Mouse (Mus musculus) megakaryocyte, embryonic 14.5 days (primary cell): Measurements from ENCODE around the gene Hdgfl3. TPM values are rescaled to one million over a fixed set of nuclear protein-coding genes. Genes with fewer than 3 reads are reported as not detected.

Source experiments
- H3K27me3 ChIP-seq: replicated peaks from 2 replicates; pipeline ENCODE3; 2012; ENCODE audit warnings: inconsistent platforms
- H3K36me3 ChIP-seq: replicated peaks from 2 replicates; pipeline ENCODE3; 2012; ENCODE audit warnings: low read length, inconsistent platforms, mixed read lengths
- H3K4me1 ChIP-seq: 2 replicates; pipeline ENCODE4 v1.6.1; 2012; ENCODE audit warnings: inconsistent platforms
- H3K4me3 ChIP-seq: replicated peaks from 2 replicates; pipeline ENCODE3; 2012; ENCODE audit warnings: moderate library complexity, mild to moderate bottlenecking, inconsistent platforms
- H3K9me3 ChIP-seq: 2 replicates; pipeline ENCODE4 v1.6.1; 2012; ENCODE audit warnings: inconsistent platforms
- FLI1 ChIP-seq: IDR thresholded peaks from 2 replicates; pipeline ENCODE4 v1.6.1; 2012; ENCODE audit warnings: low read length, inconsistent platforms, mixed read lengths
- GATA1 ChIP-seq: IDR thresholded peaks from 3 replicates; pipeline ENCODE4 v1.6.1; 2012; ENCODE audit warnings: mixed read lengths, low read length, inconsistent platforms, borderline replicate concordance
- polyA plus RNA-seq: library from polyadenylated mRNA; stranded (reverse); fragments of >175 nt; gene quantifications from 2 replicates; pipeline ENCODE4 v1.2.3, GENCODE M21; 2012; ENCODE audit warnings: low replicate concordance; ENCODE audit not compliant: insufficient read depth

Gene Hdgfl3
- polyA plus RNA-seq, 1 experiment: not detected

DNA sequence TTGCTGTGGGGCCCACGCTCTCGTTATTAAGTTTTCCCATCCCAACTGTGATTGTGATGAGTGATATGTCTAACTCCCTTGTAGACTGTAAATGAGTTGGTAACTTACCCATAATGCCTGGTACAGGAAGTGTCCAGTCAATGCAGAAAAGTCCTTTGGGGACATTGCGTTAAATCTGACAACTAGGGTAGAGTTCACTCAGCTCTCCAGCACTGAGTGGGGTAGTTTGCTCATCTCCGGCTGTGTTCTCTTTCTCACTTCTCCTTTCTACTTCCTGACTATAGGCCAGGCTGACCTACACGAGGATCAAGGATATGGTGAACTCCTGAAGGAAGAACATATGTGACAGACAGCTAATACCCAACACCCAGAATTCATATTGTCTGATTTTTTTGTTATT, 85.1 kb downstream of the Hdgfl3 start:
- TF ChIP-seq GATA1 (no peak), FLI1 (no peak)
- Histone ChIP-seq H3K4me3 (no peak overlapping the region), H3K27me3 (peaks cover 10% of the 10 kb centered on the region), H3K4me1 (peaks cover 15% of the 10 kb centered on the region), H3K9me3 (peaks cover 6% of the 10 kb centered on the region; the same call in 1 of the 2 replicates), H3K36me3 (no peaks in the 10 kb centered on the region)

DNA sequence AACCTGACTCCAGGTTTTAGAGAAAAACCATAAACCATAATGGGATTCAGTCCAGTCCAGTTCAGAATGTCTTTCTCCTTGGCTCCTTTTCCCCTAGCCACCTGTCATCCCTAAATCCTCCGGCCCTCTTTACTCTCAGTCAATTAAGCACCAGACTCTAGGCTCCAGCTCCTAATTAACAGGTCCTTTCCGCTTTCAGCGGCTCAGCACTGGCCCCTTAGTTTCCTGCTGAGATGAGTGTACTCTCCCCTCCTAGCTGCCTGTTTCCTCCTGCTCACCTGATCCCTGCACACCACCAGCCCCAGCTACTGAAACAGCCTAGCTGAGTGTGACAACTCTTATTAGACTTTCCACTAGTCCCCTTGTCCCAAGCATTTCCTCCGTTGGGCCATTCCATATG, 86.5 kb downstream of the Hdgfl3 start:
- TF ChIP-seq FLI1 (no peak), GATA1 (no peak)
- Histone ChIP-seq H3K27me3 (peaks cover 10% of the 10 kb centered on the region), H3K4me1 (peaks cover 13% of the 10 kb centered on the region), H3K4me3 (no peak overlapping the region), H3K36me3 (no peaks in the 10 kb centered on the region), H3K9me3 (peaks cover 6% of the 10 kb centered on the region; the same call in 1 of the 2 replicates)

DNA sequence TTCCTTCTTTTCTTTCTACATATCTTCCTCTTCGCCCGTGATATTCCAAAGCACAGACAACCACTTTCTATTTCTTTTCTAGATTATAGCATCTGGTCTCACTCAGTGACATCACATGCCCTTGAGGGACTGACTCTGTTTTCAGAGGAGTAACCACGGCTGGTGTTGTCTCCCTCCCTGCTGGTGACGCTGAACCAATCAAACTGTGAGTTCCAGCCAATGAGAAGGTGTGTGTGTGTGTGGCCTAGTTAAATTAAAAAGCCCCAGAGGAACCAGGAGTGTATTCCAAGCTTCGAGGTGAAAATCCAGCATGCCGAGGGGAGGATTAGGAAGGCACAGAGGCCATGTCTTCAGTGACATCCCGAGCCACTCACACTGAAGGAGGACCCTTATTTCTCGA, 87.3 kb downstream of the Hdgfl3 start:
- no peak for TF ChIP-seq GATA1
- no peak for TF ChIP-seq FLI1
- Histone ChIP-seq H3K36me3 (no peaks in the 10 kb centered on the region), H3K27me3 (peaks cover 10% of the 10 kb centered on the region), H3K4me1 (peaks cover 13% of the 10 kb centered on the region), H3K4me3 (no peak overlapping the region), H3K9me3 (peaks cover 6% of the 10 kb centered on the region; the same call in 1 of the 2 replicates)

DNA sequence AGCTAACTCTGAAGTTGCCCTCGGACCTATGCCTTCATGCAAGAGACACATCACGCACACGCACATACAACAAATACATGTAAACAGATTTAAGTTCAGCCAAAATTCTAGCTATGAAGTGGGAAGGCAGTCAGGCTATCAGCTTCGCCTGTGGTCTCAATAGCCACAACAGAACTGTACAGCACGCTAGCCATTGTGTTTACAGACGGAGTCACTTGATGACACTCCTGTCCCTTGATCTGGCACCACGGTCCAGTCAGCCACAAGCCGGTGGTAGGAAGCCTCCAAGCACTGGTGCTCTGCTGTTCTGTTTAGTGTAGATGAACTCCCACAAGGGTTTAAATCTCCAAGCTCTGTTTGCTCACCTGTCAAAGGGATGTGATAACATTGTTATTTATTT, 88.3 kb downstream of the Hdgfl3 start:
- peaks cover 21% of the 10 kb centered on the region for H3K4me1 ChIP-seq
- no peak for TF ChIP-seq GATA1
- TF ChIP-seq FLI1: no peak
- peaks cover 17% of the 10 kb centered on the region for H3K27me3 ChIP-seq
- no peaks in the 10 kb centered on the region for H3K36me3 ChIP-seq
- H3K9me3 ChIP-seq: peaks cover 6% of the 10 kb centered on the region; the same call in 1 of the 2 replicates
- no peak overlapping the region for H3K4me3 ChIP-seq

DNA sequence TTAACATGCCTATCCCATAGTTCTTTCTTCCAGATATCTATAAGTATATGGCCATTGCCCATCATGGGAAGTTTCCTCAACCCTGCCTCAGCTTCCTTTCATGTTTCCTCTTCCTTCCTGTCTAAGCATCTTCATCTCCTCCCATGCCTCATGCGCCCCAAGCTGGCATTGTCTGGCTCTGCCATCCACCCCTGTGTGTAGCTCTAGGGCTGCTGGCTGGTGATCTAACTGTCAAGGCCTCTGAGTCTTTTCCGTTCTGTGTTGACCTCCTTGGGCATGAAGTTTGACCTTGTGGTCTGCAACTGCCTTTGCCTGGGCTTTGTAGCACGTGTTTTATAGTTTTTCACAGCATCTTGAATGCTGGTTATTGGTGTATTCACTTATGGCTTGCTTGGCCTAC, 89.0 kb downstream of the Hdgfl3 start:
- Histone ChIP-seq H3K4me3 (no peak overlapping the region), H3K27me3 (peaks cover 20% of the 10 kb centered on the region), H3K4me1 (peaks cover 21% of the 10 kb centered on the region), H3K9me3 (peaks cover 6% of the 10 kb centered on the region; the same call in 1 of the 2 replicates), H3K36me3 (no peaks in the 10 kb centered on the region)
- no peak for TF ChIP-seq GATA1
- no peak for TF ChIP-seq FLI1

DNA sequence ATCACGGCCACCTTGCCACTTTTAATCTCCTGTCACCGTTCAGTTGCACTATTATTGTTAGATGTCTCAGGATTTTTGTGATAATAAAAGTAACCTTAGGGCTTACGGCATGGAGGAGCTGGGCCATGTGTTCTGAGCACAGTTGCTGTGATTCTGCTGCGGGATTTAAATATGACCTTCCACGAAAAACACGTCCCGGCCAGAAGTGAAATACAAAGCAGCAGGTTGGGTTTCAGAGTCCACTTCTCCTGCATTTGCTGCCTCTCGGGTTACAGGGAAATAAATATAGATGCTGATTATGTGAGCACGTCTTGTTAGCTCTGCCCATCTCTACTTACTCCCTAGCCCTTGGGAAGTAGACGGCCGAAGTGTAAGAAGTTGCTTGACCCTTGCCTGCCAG, 89.5 kb downstream of the Hdgfl3 start:
- Histone ChIP-seq H3K4me3 (no peak overlapping the region), H3K36me3 (no peaks in the 10 kb centered on the region), H3K27me3 (peaks cover 21% of the 10 kb centered on the region), H3K4me1 (peaks cover 17% of the 10 kb centered on the region), H3K9me3 (peaks cover 6% of the 10 kb centered on the region; the same call in 1 of the 2 replicates)
- TF ChIP-seq GATA1 (no peak), FLI1 (no peak)

DNA sequence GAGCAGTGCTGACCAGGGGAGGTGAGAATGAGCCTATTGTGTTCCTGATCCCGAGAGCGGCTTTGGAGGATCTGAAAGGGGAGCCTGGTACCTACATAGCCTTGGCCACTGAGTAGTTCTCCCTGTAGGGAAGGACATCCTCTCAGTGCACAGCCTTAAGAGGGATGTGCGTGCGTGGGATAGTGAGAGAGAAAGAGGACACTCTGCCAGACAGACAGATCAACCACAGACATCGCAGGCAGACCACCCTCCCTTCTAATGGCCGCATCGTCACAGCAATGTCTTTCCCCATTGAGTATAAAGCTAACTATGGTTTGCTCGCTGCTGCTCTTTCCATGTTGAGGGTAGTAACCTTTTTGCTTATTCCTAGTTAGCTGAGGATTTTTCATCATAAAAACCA, 90.4 kb downstream of the Hdgfl3 start:
- Histone ChIP-seq H3K9me3 (peaks cover 6% of the 10 kb centered on the region; the same call in 1 of the 2 replicates), H3K4me3 (no peak overlapping the region), H3K36me3 (no peaks in the 10 kb centered on the region), H3K27me3 (peaks cover 22% of the 10 kb centered on the region), H3K4me1 (peaks cover 17% of the 10 kb centered on the region)
- TF ChIP-seq FLI1 (no peak), GATA1 (no peak)

DNA sequence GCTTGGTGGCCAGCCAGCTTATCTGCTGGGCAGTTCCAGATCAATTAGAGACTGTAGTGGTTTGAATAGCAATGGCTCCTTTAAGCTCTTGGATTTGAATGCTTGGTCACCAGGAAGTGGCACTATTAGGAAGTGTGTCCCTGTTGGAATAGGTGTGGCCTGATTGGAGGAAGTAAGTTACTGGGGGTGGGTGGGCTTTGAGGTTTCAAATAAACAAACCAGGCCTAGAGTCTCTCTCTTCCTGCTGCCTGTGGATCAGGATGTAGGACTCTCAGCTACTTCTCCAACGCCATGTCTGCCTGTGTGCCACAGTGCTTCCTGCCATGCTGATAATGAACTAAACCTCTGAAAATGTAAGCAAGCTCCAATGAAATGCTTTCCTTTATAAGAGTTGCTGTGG, 91.3 kb downstream of the Hdgfl3 start:
- no peak for TF ChIP-seq GATA1
- no peak for TF ChIP-seq FLI1
- peaks cover 18% of the 10 kb centered on the region for H3K27me3 ChIP-seq
- no peak overlapping the region for H3K4me3 ChIP-seq
- H3K36me3 ChIP-seq: no peaks in the 10 kb centered on the region
- H3K9me3 ChIP-seq: 0 out of 2 replicates have a peak, but pooled peaks cover under 1% of the 10 kb centered on the region
- peaks cover 17% of the 10 kb centered on the region for H3K4me1 ChIP-seq

DNA sequence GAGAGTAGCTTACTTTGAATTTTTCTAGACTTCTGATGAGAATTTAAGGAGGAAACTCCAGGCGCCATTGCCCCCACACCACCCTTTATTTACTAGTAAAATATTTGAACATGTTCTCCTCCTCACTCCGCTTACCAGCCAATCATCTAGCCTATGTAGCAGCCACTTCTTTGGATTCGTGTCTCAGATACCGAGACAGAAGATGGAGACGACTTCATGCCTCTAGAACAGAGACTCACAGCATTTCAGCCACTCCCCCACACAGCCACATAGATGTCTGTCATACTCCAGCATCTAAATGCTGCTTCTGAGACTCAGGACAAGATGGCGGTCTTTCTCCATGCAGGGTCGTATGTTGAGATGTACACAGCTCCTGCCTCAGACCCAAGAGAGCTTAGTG, 92.1 kb downstream of the Hdgfl3 start:
- Histone ChIP-seq H3K36me3 (no peaks in the 10 kb centered on the region), H3K9me3 (no peaks in the 10 kb centered on the region), H3K4me1 (peaks cover 17% of the 10 kb centered on the region), H3K27me3 (peaks cover 14% of the 10 kb centered on the region), H3K4me3 (no peak overlapping the region)
- no peak for TF ChIP-seq FLI1

DNA sequence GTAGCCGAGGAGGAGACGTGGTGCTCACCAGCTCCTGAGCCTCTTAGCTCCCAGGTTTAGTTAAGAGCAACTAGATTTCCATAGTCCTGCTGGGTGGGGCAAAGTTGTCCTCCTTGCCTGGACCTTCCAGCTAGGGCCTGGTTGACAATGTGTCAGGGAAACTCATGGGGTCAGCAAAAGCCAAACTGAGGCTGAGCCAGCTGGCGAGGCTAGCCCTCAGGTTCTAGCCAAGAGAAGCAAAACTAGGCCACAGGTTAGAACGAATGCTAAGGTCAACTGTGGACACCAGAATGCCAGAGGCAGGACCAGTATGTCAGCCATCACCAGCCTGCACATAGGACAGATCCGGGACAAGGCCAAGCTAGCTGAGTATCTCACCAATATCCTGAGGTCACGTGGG, 92.8 kb downstream of the Hdgfl3 start:
- no peak for TF ChIP-seq GATA1
- no peak for TF ChIP-seq FLI1
- H3K36me3 ChIP-seq: no peaks in the 10 kb centered on the region
- H3K4me3 ChIP-seq: no peak overlapping the region
- peaks cover 17% of the 10 kb centered on the region for H3K4me1 ChIP-seq
- no peaks in the 10 kb centered on the region; the same call in 1 of the 2 replicates for H3K9me3 ChIP-seq
- peaks cover 13% of the 10 kb centered on the region for H3K27me3 ChIP-seq

DNA sequence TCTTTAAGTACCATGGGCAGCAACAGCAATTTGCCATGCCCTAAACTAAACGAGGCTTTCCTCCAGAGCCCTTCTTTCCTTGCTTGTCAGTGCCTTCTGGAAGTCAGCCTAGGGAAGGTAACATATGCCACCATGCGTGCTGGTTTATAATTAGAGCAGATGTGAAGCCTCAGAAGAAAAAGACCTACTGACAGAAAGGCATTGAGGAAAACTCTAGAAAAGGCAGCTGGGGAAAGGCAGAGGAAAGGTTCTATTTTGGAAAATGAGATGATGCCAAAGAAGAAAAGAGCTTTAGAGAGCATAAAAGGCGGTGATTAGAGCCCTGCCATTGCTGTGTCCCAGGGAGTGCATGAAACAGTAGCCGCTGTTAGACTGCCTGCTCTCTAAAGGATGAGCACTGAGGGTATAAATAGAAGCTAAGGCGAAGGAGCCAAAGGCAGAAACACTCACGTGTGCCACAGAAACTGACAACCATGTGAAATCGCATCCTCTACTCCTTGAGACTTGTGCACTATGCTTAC, 93.6 kb downstream of the Hdgfl3 start:
- Histone ChIP-seq H3K36me3 (no peaks in the 10 kb centered on the region), H3K9me3 (peaks cover 3% of the 10 kb centered on the region; the same call in 1 of the 2 replicates), H3K27me3 (peaks cover 12% of the 10 kb centered on the region), H3K4me3 (no peak overlapping the region), H3K4me1 (peaks cover 17% of the 10 kb centered on the region)
- no peak for TF ChIP-seq GATA1
- TF ChIP-seq FLI1: no peak
